Mouse (Mus musculus) Patski (cell line): Measurements from ENCODE around the gene Trpm3. TPM values are rescaled to one million over a fixed set of nuclear protein-coding genes. Genes with fewer than 3 reads are reported as not detected.

Experiments
- ATAC-seq: fragments of 100-300 bp; one replicate; pipeline ENCODE4 v1.8.0; 2021
- CTCF ChIA-PET: fragments of 350-600 bp; sonication (Branson Sonifier 250); formaldehyde crosslinking; loops from one replicate; lab custom pipeline; 2022; ENCODE audit warnings: inconsistent platforms; lab: Charles Lee
- POLR2A ChIA-PET: fragments of 350-600 bp; sonication (Branson Sonifier 250); formaldehyde crosslinking; loops from one replicate; lab custom pipeline; 2022; ENCODE audit warnings: antibody characterized with exemption, inconsistent platforms; lab: Charles Lee
- DNase-seq: peaks from one replicate; pipeline ENCODE4 v3.0.0-alpha.2; 2011; ENCODE audit warnings: low read depth, low spot score
- H3K27me3 ChIP-seq: fragments of 371-371 bp; one replicate; pipeline ENCODE4 v1.5.1; 2021
- CTCF ChIP-seq: fragments of 100-300 bp; IDR thresholded peaks from one replicate; pipeline ENCODE4 v1.5.1; 2021
- in situ Hi-C: fragments of 300-500 bp; cut with MboI; formaldehyde crosslinking; loops from 3 replicates; pipeline ENCODE4 v1.11.1; 2018; ENCODE audit warnings: low pct_unique_long_range_greater_than_20kb, mixed read lengths
- polyA plus RNA-seq: library from polyadenylated mRNA; unstranded; gene quantifications from one replicate; pipeline ENCODE4 v1.2.3, GENCODE M21; 2021

The Trpm3 gene
- polyA plus RNA-seq, 1 experiment from 2014 or later: 2.0 TPM

DNA sequence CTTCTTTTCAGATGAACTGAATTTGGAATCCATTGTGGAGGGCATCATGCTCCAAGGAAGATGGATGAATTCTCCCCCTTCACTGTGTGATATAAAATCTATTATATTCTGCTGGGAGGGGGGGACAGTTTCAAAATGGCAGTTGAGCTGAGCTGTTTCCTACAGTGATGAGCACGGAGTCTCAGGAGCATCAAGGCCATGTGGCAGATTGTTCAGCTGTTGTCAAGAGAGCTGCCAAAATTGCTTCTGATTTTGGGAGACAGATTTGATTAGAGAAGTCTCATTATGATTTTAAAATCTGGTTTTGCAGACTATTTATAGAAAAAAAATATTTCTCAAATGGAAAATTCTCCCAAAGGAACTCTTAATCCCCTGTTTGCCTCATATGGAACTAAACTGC is 255.9 kb downstream of the Trpm3 start:
- CTCF ChIA-PET: no interaction called here
- ATAC-seq (no peak), DNase-seq (no peak)
- in situ Hi-C loops: no loop called here
- TF ChIP-seq CTCF: no peak
- H3K27me3 ChIP-seq: peaks cover 40% of the 10 kb centered on the region
- POLR2A ChIA-PET: no interaction called here

DNA sequence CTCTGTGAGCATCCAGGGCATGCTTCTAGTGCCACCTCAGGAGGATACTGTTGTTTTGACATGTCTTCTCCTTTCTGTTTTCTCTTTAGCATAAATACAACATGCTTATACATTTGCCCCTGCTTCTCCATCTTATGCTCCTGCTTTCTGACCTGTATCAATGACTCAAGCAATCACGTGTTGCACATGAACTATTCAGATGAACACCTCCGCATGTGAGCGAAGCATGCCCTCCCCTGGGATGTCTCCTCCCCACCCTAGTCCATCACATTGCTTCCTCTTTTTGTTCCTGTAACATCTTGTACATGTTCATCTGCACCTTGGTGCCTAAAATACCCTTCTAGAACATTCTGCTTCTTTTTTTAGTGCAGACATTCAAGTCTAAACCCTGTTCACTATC is 265.2 kb downstream of the Trpm3 start:
- ATAC-seq (no peak), DNase-seq (no peak)
- CTCF ChIA-PET: no interaction called here
- POLR2A ChIA-PET: no interaction called here
- no peak for TF ChIP-seq CTCF
- peaks cover 32% of the 10 kb centered on the region for H3K27me3 ChIP-seq
- in situ Hi-C loops: no loop called here

DNA sequence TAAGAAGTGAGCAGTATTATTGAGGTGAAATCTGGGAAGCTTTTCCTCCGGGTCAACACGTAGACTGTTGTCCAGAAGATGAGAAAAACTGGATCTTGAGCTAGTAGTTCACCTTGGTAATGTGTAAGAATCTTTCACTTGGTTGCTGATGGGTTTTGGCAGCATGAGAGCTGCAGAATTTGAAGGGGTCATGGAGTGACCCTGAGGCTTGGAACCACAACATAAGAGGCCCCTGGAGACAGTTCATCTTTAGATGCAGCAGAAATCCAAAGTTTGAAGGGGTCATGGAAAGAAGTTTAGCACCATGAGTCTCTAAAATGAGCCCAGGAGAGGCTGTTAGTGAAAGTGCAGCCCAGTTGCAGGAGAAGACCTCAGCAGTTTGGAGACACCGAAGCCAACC is 279.4 kb downstream of the Trpm3 start:
- no peak for TF ChIP-seq CTCF
- in situ Hi-C loops: no loop called here
- ATAC-seq (no peak), DNase-seq (no peak)
- H3K27me3 ChIP-seq: peaks cover 55% of the 10 kb centered on the region
- CTCF ChIA-PET: interaction anchor here (1.8 kb wide), 1 partner anchor 19 kb away, joined by 4 read pairs; no protein-coding TSS in a partner anchor
- POLR2A ChIA-PET: no interaction called here

DNA sequence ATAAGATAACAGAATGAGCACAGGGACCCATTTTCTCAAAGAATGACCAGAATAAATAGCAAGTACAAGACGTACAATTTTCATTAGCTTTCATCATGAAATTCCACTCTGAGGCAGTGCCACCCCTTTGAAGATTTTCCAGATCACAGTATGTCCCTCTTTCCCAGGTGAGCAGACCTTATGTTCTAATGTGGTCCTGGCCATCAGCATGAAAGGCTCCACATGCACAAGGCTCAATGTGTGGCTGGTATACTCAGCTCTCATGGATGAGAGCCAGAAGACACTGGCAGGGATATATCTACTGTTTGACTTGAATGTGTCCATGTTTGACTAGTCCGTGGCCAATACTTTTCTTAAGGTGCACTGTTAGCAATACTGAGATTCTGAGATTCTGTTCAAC is 298.4 kb downstream of the Trpm3 start:
- POLR2A ChIA-PET: no interaction called here
- ATAC-seq (no peak), DNase-seq (no peak)
- TF ChIP-seq CTCF: no peak
- CTCF ChIA-PET: interaction anchor here (1.7 kb wide), 1 partner anchor 139 kb away, joined by 4 read pairs; no protein-coding TSS in a partner anchor
- peaks cover 23% of the 10 kb centered on the region for H3K27me3 ChIP-seq
- in situ Hi-C loops: no loop called here

DNA sequence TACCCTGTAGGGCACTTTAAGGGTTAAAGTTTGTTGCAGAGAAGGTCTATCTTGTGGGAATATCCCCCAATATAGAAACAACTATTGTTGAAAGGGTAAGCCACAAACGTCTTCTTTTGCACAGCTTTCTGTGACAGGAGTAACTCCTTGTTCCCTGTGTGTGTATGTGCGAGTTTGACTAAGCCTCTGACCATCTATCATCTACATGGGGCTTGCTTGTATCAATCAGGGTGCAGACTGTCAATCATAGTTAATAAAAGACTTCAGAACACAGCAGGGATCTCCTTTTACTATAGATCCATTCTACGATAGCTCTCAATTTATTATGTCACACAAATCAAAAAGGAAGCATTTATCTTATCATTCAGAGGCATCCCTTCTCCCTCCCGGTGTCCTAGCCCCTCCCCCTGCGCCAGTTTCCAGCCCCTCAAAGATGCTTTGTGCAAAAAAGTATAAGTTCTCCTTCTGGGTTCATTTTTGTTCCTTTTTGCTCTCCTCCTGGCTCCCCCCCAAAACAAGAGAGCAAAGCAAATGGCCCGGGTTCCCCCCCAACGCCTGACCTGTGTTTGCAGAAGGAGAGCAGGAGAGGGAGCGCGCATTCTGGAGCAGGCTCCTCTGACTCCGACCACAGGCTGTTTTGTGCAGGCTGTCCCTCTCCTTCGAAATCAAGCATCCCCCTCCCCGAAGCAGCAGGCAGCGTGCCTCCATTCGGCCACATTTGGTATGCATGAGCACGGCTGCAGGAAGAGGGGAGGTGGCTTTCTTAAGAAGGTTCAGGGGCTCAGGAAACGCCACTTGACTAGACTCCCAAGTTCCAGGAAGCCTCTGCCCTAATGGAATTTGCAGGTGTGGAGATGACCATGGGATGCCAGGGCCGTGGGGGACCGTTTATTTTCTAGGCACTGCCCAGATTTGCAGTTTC is 308.8 kb downstream of the Trpm3 start:
- in situ Hi-C loops: no loop called here
- ATAC-seq (no peak), DNase-seq (no peak)
- ChIA-PET POLR2A (no interaction called here), CTCF (no interaction called here)
- peaks cover 24% of the 10 kb centered on the region for H3K27me3 ChIP-seq
- TF ChIP-seq CTCF: no peak

DNA sequence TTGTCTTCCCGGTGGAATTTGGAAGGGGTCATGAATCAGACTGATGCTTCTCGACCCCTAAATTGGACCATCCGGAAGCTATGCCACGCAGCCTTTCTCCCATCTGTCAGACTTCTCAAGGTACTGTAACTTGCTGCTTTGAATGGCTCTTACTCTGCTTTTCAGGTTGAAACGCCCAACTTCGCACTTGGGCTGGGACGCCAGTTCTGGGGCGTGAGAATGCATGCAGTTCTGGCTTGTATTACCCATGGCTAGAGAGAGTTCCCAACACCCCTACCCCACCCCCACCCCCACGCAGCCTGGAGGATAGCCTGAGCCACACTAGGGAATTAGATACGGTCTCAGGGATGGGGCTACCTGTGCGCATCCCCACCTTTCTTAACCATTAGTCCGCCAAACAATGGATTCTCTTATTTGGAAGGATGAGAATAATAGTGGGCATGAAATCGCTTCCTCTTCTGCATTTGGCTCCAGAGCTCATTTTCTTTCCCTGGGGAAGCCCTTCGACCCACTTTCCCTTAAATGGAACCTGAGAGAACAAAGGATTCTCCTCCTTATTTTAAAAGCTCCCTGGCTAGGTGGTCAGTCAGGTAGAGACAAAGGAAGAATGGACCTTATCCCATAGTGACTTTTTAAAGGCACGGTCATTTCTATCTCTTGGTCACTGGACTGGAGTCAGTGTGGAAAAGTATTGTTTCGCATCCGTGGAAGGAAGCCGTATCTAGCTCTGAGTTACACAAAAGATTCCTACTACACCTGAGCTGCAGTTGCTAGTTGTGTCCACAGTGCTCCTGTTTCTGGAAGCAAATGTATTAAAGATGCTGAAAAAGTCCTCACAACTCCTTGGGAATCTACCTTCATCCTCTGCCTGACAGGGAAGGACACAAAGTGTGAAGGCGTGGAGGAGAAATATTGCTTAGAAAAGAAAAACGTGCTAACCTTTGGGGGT is 309.8 kb downstream of the Trpm3 start:
- ChIA-PET POLR2A (no interaction called here), CTCF (interaction anchor here (1.4 kb wide), 1 partner anchor 18 kb away, joined by 4 read pairs; no protein-coding TSS in a partner anchor)
- in situ Hi-C loops: no loop called here
- no peak for DNase-seq
- ATAC-seq: no peak
- peaks cover 24% of the 10 kb centered on the region for H3K27me3 ChIP-seq
- no peak for TF ChIP-seq CTCF

DNA sequence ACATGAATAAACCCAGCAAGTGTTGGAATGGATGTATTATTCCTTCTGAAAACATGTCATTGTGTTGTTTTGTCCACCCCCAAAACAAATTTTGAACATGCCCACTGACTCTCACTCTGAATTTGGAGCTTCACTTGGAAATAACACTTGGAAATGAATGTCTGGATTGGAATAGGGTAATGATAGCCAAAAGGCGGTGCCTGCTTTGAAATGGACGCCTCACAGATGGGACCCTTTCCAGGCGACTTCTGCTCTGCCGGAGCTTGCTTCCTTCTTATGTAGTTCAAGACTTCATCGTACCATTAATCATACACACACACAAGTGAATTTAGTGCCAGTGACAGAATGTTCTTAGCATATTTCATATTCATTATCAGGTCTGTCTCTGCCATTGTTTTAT is 312.4 kb downstream of the Trpm3 start:
- CTCF ChIA-PET: no interaction called here
- in situ Hi-C loops: no loop called here

DNA sequence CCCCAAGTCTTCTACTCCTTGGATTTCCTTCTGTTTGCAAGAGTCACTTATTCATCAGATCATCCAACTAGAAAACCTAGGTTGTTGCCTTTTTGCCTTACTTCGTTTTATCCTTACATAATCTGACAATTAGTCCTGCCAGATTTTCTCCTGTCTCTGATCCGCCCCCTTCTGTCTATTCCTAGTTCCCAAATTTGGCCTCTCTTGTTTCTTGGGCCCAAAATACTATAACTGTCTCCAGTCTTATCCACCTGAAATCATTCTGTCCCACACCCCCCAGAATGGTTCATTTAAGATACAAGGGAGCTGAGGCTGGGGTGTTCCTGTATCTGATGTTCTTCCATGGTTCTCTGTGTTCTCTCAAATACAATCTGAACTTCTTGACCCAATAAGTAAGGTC is 318.1 kb downstream of the Trpm3 start:
- DNase-seq (no peak), ATAC-seq (no peak)
- H3K27me3 ChIP-seq: peaks cover 38% of the 10 kb centered on the region
- ChIA-PET CTCF (no interaction called here), POLR2A (no interaction called here)
- in situ Hi-C loops: no loop called here
- TF ChIP-seq CTCF: no peak

More for the DNA sequence above, 312.4 kb downstream of the Trpm3 start:
- DNase-seq (no peak), ATAC-seq (no peak)
- POLR2A ChIA-PET: no interaction called here
- H3K27me3 ChIP-seq: peaks cover 29% of the 10 kb centered on the region
- TF ChIP-seq CTCF: no peak

DNA sequence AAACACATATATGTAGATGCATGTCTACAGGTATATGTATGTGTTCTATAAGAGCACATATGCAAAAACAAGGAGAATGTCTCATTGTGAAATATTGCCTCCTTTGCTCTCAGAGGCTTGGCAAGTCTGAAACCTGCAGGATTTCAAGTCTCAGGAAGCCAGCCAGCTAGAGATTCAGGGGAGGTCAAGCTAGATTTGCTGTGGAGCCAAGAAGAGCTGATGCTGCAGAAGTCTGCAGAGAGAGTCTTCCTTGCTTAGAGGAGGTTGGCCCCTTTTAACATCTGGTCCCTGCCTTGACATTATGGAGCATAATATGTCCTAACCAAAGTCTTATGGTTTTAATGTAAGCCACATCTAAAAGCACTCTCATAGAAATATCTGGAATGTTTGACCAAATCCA is 323.2 kb downstream of the Trpm3 start:
- ATAC-seq: no peak
- ChIA-PET CTCF (no interaction called here), POLR2A (no interaction called here)
- DNase-seq: no peak
- in situ Hi-C loops: no loop called here
- peaks cover 44% of the 10 kb centered on the region for H3K27me3 ChIP-seq
- TF ChIP-seq CTCF: no peak

DNA sequence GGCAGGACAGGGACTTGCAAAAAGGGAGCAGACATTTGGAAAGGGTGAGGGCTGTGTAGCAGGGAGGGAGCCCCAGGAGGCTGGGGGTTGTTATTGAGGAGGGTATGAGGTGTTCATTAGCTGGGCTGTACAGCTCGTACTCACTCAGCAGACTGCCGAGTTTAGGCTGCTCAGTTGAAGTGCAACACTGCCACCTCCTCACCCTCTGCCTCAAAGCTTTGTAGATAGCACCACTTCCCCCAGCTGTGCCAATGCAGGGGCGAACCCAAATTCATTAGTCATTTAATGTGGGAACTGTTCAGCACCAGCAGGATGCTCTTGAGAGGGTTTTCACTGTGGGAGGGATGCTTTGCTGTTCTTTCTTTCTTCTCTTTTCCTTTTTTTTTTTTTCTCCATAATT is 324.7 kb downstream of the Trpm3 start:
- no peak for ATAC-seq
- in situ Hi-C loops: no loop called here
- H3K27me3 ChIP-seq: peaks cover 38% of the 10 kb centered on the region
- POLR2A ChIA-PET: no interaction called here
- DNase-seq: no peak
- CTCF ChIA-PET: no interaction called here
- no peak for TF ChIP-seq CTCF

DNA sequence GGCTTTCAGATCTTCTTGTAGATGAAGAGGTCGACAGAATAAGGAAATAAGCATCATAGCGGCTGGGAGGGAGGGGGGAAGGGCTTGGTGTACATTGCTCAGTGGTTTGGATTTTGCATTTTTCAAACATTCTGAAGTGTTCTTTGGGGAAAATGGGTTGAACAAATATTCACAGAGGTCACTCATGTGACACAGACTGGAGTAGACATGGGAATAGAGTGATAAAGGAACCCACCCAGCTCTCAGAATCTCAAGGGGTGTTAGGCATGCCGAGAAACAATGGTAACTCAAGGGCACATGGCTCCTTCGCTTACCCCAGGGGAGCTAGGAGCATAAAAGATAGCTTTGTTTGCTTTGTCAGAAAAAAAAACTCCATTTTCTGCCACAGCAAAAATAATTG is 330.8 kb downstream of the Trpm3 start:
- in situ Hi-C loops: no loop called here
- TF ChIP-seq CTCF: no peak
- peaks cover 46% of the 10 kb centered on the region for H3K27me3 ChIP-seq
- DNase-seq: no peak
- ChIA-PET CTCF (no interaction called here), POLR2A (no interaction called here)
- ATAC-seq: no peak
